Mouse (Mus musculus) megakaryocyte, embryonic 14.5 days (primary cell): ENCODE measurements around the gene Ugp2.

Experiments
- FLI1 ChIP-seq: IDR thresholded peaks from 2 replicates; pipeline ENCODE4 v1.6.1; 2012; ENCODE audit warnings: low read length, inconsistent platforms, mixed read lengths
- GATA1 ChIP-seq: IDR thresholded peaks from 3 replicates; pipeline ENCODE4 v1.6.1; 2012; ENCODE audit warnings: mixed read lengths, low read length, inconsistent platforms, borderline replicate concordance

GRCm38 (mm10) chr11:21374096-21374495, 3.1 kb upstream of the Ugp2 start:
- TF ChIP-seq GATA1 (no peak), FLI1 (no peak)
